Mouse (Mus musculus) forebrain, embryonic 15.5 days (tissue): ENCODE results near the gene Gm49776. TPM values are rescaled to one million over a fixed set of nuclear protein-coding genes. Genes with fewer than 3 reads are reported as not detected.

Experiments used
- ATAC-seq: fragments of 200-750 bp; cut with Nextera tagmentation; replicated peaks from 2 replicates; pipeline ENCODE4 v1.8.0; 2017; ENCODE audit warnings: mild to moderate bottlenecking, moderate TSS enrichment, moderate library complexity
- H3K27ac ChIP-seq: fragments of 300-500 bp; sonication (generic); replicated peaks from 2 replicates; pipeline ENCODE4 v1.5.1; 2015; ENCODE audit warnings: mild to moderate bottlenecking, inconsistent platforms
- H3K27me3 ChIP-seq: fragments of 300-500 bp; sonication (generic); 2 replicates; pipeline ENCODE4 v1.6.1; 2015; ENCODE audit warnings: inconsistent platforms
- H3K36me3 ChIP-seq: fragments of 300-500 bp; sonication (generic); 2 replicates; pipeline ENCODE4 v1.6.1; 2015; ENCODE audit warnings: mild to moderate bottlenecking, inconsistent platforms
- H3K4me1 ChIP-seq: fragments of 300-500 bp; sonication (generic); 2 replicates; pipeline ENCODE4 v1.6.1; 2015; ENCODE audit warnings: inconsistent platforms
- H3K4me2 ChIP-seq: fragments of 300-500 bp; sonication (generic); replicated peaks from 2 replicates; pipeline ENCODE4 v1.6.1; 2015; ENCODE audit warnings: mild to moderate bottlenecking, inconsistent platforms
- H3K4me3 ChIP-seq: fragments of 300-500 bp; sonication (generic); 2 replicates; pipeline ENCODE4 v1.5.1; 2015; ENCODE audit warnings: mild to moderate bottlenecking, inconsistent platforms
- H3K9ac ChIP-seq: fragments of 300-500 bp; sonication (generic); replicated peaks from 2 replicates; pipeline ENCODE4 v1.6.1; 2015; ENCODE audit warnings: mild to moderate bottlenecking, inconsistent platforms
- H3K9me3 ChIP-seq: fragments of 300-500 bp; sonication (generic); 2 replicates; pipeline ENCODE4 v1.6.1; 2016; ENCODE audit warnings: inconsistent platforms
- WGBS: fragments of 180-500 bp; shearing (Covaris S2); methylation state at CpG from one replicate; pipeline ENCODE4 v1.1.7; 2015; ENCODE audit warnings: mixed read lengths; 5-methylcytosine and 5-hydroxymethylcytosine counted together
- polyA plus RNA-seq: library from polyadenylated mRNA; unstranded; fragments of >200 nt; fragmentation: Nextera tagmentation; extraction: Ambion mirVana; gene quantifications from 2 replicates; pipeline ENCODE4 v1.2.1, GENCODE M21; 2015

The Gm49776 gene
- polyA plus RNA-seq, 1 experiment from 2014 or later, result 3.1 TPM

- ATAC-seq, result peak; percentile 37
- Histone ChIP-seq H3K27me3 (no peaks in the 10 kb centered on the region), H3K4me3 (peak overlapping the region; percentile 60), H3K4me2 (peak overlapping the region; percentile 84), H3K9me3 (no peaks in the 10 kb centered on the region), H3K9ac (peak overlapping the region; percentile 74), H3K4me1 (peaks cover 36% of the 10 kb centered on the region), H3K36me3 (peaks cover 63% of the 10 kb centered on the region), H3K27ac (peak overlapping the region; percentile 90)
- WGBS, result 9% methylated on average over 27 of the region's 27 CpGs
These were observed 8.7 kb downstream of the Gm49776 start for GRCm38 (mm10) chr16:18249364-18249967.

GRCm38 (mm10) chr16:18248433-18249363 is 9.4 kb downstream of the Gm49776 start, which contains the start of the genes Trmt2a and Ranbp1:
TSS of gene Trmt2a (plus strand) at chr16:18248679.
TSS of gene Ranbp1 (minus strand) at chr16:18248732.
- no peaks in the 10 kb centered on the region for H3K9me3 ChIP-seq
- peak within 1 kb of the TSS; percentile 60 for H3K4me3 ChIP-seq
- H3K9ac ChIP-seq, result peak within 1 kb of the TSS; percentile 74
- under 1% methylated on average over 102 of the region's 102 CpGs for WGBS
- peaks cover 36% of the 10 kb centered on the region for H3K4me1 ChIP-seq
- no peaks in the 10 kb centered on the region for H3K27me3 ChIP-seq
- H3K27ac ChIP-seq, result peak within 1 kb of the TSS; percentile 90
- peaks cover 63% of the 10 kb centered on the region for H3K36me3 ChIP-seq
- ATAC-seq, result peak; percentile 96
- H3K4me2 ChIP-seq, result peak within 1 kb of the TSS; percentile 84

GRCm38 (mm10) chr16:18247521-18248399 is 10.4 kb downstream of the Gm49776 start:
- Histone ChIP-seq H3K4me1 (peaks cover 36% of the 10 kb centered on the region), H3K9me3 (no peaks in the 10 kb centered on the region), H3K27me3 (no peaks in the 10 kb centered on the region), H3K4me3 (peak overlapping the region; percentile 60), H3K9ac (peak overlapping the region; percentile 69), H3K4me2 (peak overlapping the region; percentile 84), H3K27ac (peak overlapping the region; percentile 90), H3K36me3 (peaks cover 63% of the 10 kb centered on the region)
- no peak; the same call in 1 of the 2 replicates for ATAC-seq
- WGBS, result under 1% methylated on average over 33 of the region's 33 CpGs

- no peak overlapping the region for H3K9ac ChIP-seq
- H3K4me2 ChIP-seq, result no peak overlapping the region
- peaks cover 3% of the 10 kb centered on the region for H3K4me1 ChIP-seq
- no peaks in the 10 kb centered on the region for H3K9me3 ChIP-seq
- H3K27ac ChIP-seq, result no peak overlapping the region
- no peak for ATAC-seq
- 90% methylated on average over 10 of the region's 10 CpGs for WGBS
- no peaks in the 10 kb centered on the region for H3K27me3 ChIP-seq
- no peak overlapping the region for H3K4me3 ChIP-seq
- peaks cover 88% of the 10 kb centered on the region for H3K36me3 ChIP-seq
These were observed 16.5 kb downstream of the Gm49776 start for GRCm38 (mm10) chr16:18241581-18241980.

GRCm38 (mm10) chr16:18236676-18237501 is 21.2 kb downstream of the Gm49776 start:
- 0 out of 2 replicates have a peak overlapping the region, but pooled peaks have one; percentile 88 for H3K27ac ChIP-seq
- ATAC-seq, result no peak
- H3K9me3 ChIP-seq, result no peaks in the 10 kb centered on the region
- no peak overlapping the region for H3K4me2 ChIP-seq
- no peaks in the 10 kb centered on the region for H3K27me3 ChIP-seq
- H3K4me3 ChIP-seq, result no peak overlapping the region
- peaks cover 41% of the 10 kb centered on the region for H3K36me3 ChIP-seq
- peaks cover 27% of the 10 kb centered on the region for H3K4me1 ChIP-seq
- H3K9ac ChIP-seq, result no peak overlapping the region
- 79% methylated on average over 7 of the region's 7 CpGs for WGBS

GRCm38 (mm10) chr16:18235389-18236065 is 22.6 kb downstream of the Gm49776 start:
- 5% methylated on average over 19 of the region's 19 CpGs for WGBS
- no peaks in the 10 kb centered on the region for H3K27me3 ChIP-seq
- H3K4me3 ChIP-seq, result peak overlapping the region; percentile 96
- H3K36me3 ChIP-seq, result peaks cover 27% of the 10 kb centered on the region
- H3K9ac ChIP-seq, result peak overlapping the region; percentile 90
- H3K27ac ChIP-seq, result peak overlapping the region; percentile 88
- peak; percentile 78 for ATAC-seq
- H3K4me1 ChIP-seq, result peaks cover 37% of the 10 kb centered on the region
- peak overlapping the region; percentile 74 for H3K4me2 ChIP-seq
- H3K9me3 ChIP-seq, result no peaks in the 10 kb centered on the region

DNA sequence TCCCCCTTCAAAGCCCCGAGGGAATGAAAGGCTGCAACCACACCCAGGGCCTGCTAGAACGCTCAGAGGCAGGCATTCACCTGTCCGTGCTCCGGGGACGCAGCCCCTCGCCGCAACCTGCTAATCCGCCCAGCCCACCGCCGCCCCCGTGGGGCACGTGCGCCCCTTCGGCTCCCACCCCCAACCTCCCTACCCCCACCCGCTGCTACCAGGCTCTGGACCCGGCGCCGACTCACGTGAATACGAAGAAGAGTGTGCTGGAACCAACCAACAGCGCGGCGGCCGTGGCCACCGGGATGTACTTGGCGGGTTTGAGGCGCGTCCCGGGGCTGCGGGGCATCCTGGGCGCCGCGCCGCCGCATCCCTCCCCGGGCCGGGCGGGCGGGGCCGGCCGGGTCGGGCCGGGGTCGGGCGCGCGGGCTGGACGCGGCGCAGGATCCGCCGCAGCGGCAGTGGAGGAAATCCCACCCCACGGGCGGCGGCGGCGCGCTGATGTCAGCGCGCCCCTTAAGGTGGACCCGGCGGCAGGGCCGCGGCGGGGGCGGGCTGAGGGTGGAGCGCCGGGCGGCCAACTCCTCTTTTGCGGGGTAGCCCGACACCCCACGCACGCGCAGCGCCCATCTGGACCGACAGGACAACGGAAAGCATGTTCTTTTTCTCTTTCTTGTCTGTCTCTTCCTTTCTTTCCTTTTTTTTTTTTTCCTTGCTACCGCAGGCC is 23.3 kb downstream of the Gm49776 start, which contains the start of gene Zdhhc8:
Gene Zdhhc8, minus strand, starts transcription at position 466 of the 718 bp plus-strand sequence.
- ATAC-seq, result peak; percentile 89
- peaks cover 44% of the 10 kb centered on the region for H3K4me1 ChIP-seq
- peak within 1 kb of the TSS; percentile 74 for H3K4me2 ChIP-seq
- H3K9ac ChIP-seq, result peak within 1 kb of the TSS; percentile 90
- peak within 1 kb of the TSS; percentile 96 for H3K4me3 ChIP-seq
- H3K27me3 ChIP-seq, result no peaks in the 10 kb centered on the region
- H3K27ac ChIP-seq, result peak within 1 kb of the TSS; percentile 88
- no peaks in the 10 kb centered on the region for H3K9me3 ChIP-seq
- peaks cover 21% of the 10 kb centered on the region for H3K36me3 ChIP-seq
- WGBS, result under 1% methylated on average over 64 of the region's 79 CpGs

- Histone ChIP-seq H3K36me3 (peaks cover 15% of the 10 kb centered on the region), H3K4me1 (peaks cover 48% of the 10 kb centered on the region), H3K27ac (peak overlapping the region; percentile 88), H3K4me3 (peak overlapping the region; percentile 96), H3K4me2 (peak overlapping the region; percentile 74), H3K27me3 (no peaks in the 10 kb centered on the region), H3K9ac (peak overlapping the region; percentile 90), H3K9me3 (no peaks in the 10 kb centered on the region)
- ATAC-seq, result peak; percentile 28
- WGBS, result 19% methylated on average over 13 of the region's 13 CpGs
These were observed 24.0 kb downstream of the Gm49776 start for GRCm38 (mm10) chr16:18233919-18234670.

- H3K9ac ChIP-seq, result no peak overlapping the region
- H3K36me3 ChIP-seq, result peaks cover 10% of the 10 kb centered on the region
- no peaks in the 10 kb centered on the region for H3K27me3 ChIP-seq
- H3K4me1 ChIP-seq, result peaks cover 48% of the 10 kb centered on the region
- H3K9me3 ChIP-seq, result no peaks in the 10 kb centered on the region
- H3K4me2 ChIP-seq, result peak overlapping the region; percentile 74
- ATAC-seq, result no peak
- WGBS, result 59% methylated on average over 1 of the region's 1 CpGs
- peak overlapping the region; percentile 96; the same call in 1 of the 2 replicates for H3K4me3 ChIP-seq
- no peak overlapping the region for H3K27ac ChIP-seq
These were observed 24.7 kb downstream of the Gm49776 start for GRCm38 (mm10) chr16:18233451-18233850.
